Mouse (Mus musculus): Measurements from ENCODE around the gene Itgam. TPM values are rescaled to one million over a fixed set of nuclear protein-coding genes. Genes with fewer than 3 reads are reported as not detected.
"Not testable (repeated sequence)": the region's sequence is repeated elsewhere in the genome, so short reads cannot be mapped to it uniquely, and the experiment has no call there.

Gene Itgam
- 2.1 and 2.3 TPM in 2 replicates for polyA plus RNA-seq (2015; fragmentation: Nextera tagmentation; extraction: Ambion mirVana)

DNA sequence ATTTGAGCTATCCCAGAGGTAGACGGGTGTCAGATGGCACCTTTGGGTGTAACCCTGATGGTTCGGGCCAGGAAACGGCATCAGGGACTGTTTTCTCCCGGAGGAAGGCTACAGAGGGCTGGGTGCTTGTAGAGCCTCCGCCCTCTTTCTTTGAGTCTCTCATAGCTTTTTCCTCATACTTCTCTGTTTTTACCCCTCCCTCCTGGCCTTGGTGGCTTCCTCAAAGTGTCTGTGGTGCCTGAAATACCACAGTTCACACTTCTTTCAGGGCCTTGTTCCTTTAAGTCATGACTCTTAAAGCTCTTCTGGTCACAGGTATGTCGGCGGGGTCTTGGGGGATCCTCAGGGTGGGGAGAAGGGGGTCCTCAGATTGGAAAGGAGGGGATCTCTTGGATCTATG is at the start of gene Itgam, which contains the start of gene Gm49368:
Gene Itgam (plus strand): TSS at position 185 of the 400 bp plus-strand sequence.
Gene Gm49368 (plus strand): TSS at position 228 of the 400 bp plus-strand sequence.
- H3K9me3 ChIP-seq: no peaks in the 10 kb centered on the region
- no peak for ATAC-seq (ENCODE audit: insufficient number of reproducible peaks, low FRiP score, low TSS enrichment, low read depth)
- no peaks in the 10 kb centered on the region for H3K36me3 ChIP-seq
- WGBS: 80% methylated on average over 7 of the region's 7 CpGs
- no peaks in the 10 kb centered on the region for H3K27me3 ChIP-seq
- H3K9ac ChIP-seq: no peak within 1 kb of the TSS
- H3K4me1 ChIP-seq: no peaks in the 10 kb centered on the region
- no peak within 1 kb of the TSS for H3K4me2 ChIP-seq
- no peak within 1 kb of the TSS for H3K4me3 ChIP-seq
- no peak within 1 kb of the TSS for H3K27ac ChIP-seq

DNA sequence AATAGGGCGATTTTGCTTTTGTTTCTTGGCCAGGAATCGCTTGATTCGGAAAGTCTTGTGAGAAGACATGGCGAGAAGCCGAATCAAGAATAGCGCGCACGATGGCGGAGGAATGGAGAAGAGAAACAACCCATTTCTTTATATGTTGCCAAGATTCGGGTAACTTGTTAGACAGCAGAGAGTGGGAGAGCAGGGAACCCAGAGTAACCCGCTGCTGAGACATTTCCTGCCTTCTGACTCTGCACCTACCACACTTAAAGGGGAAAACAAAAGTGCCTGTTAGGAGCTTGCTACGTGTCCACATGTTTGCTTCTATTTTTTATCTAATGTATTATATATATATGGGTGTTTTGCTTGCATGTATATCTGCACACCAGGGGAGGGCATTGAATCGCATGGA is 49.3 kb upstream of the Itgam start:
- WGBS: 86% methylated on average over 13 of the region's 13 CpGs
- no peak overlapping the region for H3K4me3 ChIP-seq
- no peak overlapping the region for H3K9ac ChIP-seq
- no peak for ATAC-seq (ENCODE audit: insufficient number of reproducible peaks, low FRiP score, low TSS enrichment, low read depth)
- peaks cover 10% of the 10 kb centered on the region; the same call in 1 of the 2 replicates for H3K4me1 ChIP-seq
- no peaks in the 10 kb centered on the region for H3K9me3 ChIP-seq
- no peaks in the 10 kb centered on the region for H3K36me3 ChIP-seq
- no peak overlapping the region for H3K4me2 ChIP-seq
- peaks cover 10% of the 10 kb centered on the region for H3K27me3 ChIP-seq
- H3K27ac ChIP-seq: no peak overlapping the region

DNA sequence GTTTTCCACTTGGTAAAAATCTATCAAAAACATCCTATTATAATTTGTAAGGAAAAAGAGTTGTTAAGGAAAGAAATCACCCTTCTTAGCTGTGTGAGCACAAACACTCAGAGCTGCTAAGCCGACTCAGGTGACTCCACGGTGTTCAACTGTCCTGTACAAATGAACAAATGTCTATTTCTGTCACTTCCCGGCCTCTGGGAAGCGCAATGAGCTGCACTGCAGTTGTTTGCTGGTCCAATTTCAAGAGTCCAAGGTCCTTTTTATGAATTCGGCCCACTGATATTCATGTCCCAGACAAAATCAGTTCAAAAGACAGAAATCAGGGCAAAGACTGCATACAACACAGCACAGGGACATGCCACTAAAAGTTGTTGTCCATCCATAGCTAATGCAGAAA is 46.3 kb upstream of the Itgam start:
- H3K9ac ChIP-seq; H3K4me1 ChIP-seq; H3K36me3 ChIP-seq; H3K27ac ChIP-seq; H3K9me3 ChIP-seq; H3K4me3 ChIP-seq; H3K27me3 ChIP-seq; H3K4me2 ChIP-seq; ATAC-seq (ENCODE audit: insufficient number of reproducible peaks, low FRiP score, low TSS enrichment, low read depth): not testable (repeated sequence)
- WGBS: 80% methylated on average over 5 of the region's 5 CpGs

DNA sequence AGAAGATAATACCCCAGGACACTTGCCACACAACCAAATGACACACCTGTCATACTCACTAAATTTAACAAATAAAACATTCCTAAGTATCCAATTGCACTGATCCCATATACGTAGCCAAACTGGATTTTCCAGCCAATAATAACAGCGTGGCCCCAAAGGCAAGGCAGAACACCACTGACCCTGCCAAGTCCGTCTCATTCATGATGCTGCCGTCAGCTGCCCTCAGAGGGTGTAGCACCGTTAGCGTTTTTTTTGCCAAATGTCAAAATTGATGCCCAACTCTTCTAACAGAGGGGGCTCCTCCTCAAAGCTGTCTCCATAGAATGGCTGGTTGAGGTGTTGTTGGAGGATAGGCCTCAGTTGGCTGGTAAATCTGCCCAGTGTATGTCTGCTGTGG is 45.8 kb upstream of the Itgam start:
- no peak overlapping the region for H3K27ac ChIP-seq
- H3K4me1 ChIP-seq: 0 out of 2 replicates have a peak, but pooled peaks cover 5% of the 10 kb centered on the region
- H3K9ac ChIP-seq: no peak overlapping the region
- no peak overlapping the region for H3K4me2 ChIP-seq
- H3K4me3 ChIP-seq: no peak overlapping the region
- no peaks in the 10 kb centered on the region for H3K27me3 ChIP-seq
- H3K36me3 ChIP-seq: no peaks in the 10 kb centered on the region
- H3K9me3 ChIP-seq: no peaks in the 10 kb centered on the region
- WGBS: 61% methylated on average over 6 of the region's 6 CpGs
- ATAC-seq (ENCODE audit: insufficient number of reproducible peaks, low FRiP score, low TSS enrichment, low read depth): no peak

DNA sequence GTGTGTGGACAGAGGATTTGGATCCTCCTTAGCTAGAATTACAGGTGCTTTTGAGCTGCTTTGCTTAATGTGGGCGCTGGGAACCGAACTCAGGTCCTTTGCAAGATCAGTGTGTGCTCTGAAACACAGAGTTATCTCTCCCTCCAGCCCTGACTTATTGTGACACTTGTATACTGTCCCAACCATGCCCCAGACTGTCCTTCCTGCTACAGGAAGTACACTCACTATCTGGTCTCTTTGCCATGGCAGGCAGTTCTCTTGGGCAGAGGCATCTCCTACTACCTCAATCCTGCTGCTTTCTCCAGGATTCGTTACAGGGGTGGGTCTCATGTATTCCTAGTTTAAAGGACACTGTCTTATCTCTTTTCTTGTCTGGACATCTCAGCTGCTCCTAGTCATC is 44.2 kb upstream of the Itgam start:
- H3K9me3 ChIP-seq: no peaks in the 10 kb centered on the region
- H3K4me3 ChIP-seq: no peak overlapping the region
- H3K27me3 ChIP-seq: no peaks in the 10 kb centered on the region
- no peak for ATAC-seq (ENCODE audit: insufficient number of reproducible peaks, low FRiP score, low TSS enrichment, low read depth)
- 0 out of 2 replicates have a peak, but pooled peaks cover 5% of the 10 kb centered on the region for H3K4me1 ChIP-seq
- no peaks in the 10 kb centered on the region for H3K36me3 ChIP-seq
- H3K4me2 ChIP-seq: no peak overlapping the region
- WGBS: 89% methylated on average over 3 of the region's 3 CpGs
- no peak overlapping the region for H3K27ac ChIP-seq
- H3K9ac ChIP-seq: no peak overlapping the region

DNA sequence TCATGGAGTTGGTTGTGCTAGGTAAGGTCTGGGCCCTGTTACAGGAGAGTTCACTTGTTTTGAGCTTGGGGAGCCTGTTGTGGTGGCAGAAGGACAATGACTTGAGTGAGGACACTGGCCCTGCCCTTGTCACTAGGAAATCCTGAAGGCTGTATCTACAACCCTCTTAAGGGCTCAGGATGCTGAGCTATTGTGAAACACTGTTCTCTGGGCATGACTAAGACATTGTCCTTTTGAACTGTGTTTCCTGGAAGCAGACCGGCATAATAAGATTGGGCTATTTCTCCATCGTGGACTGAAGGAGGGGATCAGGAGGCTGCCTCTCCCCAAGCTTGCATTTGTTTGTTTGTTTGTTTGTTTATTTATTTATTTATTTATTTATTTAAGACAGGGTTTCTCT is 43.3 kb upstream of the Itgam start:
- ATAC-seq (ENCODE audit: insufficient number of reproducible peaks, low FRiP score, low TSS enrichment, low read depth): no peak
- Histone ChIP-seq H3K9ac (no peak overlapping the region), H3K4me2 (no peak overlapping the region), H3K36me3 (no peaks in the 10 kb centered on the region), H3K27me3 (no peaks in the 10 kb centered on the region), H3K27ac (no peak overlapping the region), H3K4me1 (0 out of 2 replicates have a peak, but pooled peaks cover 5% of the 10 kb centered on the region), H3K9me3 (no peaks in the 10 kb centered on the region), H3K4me3 (no peak overlapping the region)
- WGBS: 83% methylated on average over 2 of the region's 2 CpGs

DNA sequence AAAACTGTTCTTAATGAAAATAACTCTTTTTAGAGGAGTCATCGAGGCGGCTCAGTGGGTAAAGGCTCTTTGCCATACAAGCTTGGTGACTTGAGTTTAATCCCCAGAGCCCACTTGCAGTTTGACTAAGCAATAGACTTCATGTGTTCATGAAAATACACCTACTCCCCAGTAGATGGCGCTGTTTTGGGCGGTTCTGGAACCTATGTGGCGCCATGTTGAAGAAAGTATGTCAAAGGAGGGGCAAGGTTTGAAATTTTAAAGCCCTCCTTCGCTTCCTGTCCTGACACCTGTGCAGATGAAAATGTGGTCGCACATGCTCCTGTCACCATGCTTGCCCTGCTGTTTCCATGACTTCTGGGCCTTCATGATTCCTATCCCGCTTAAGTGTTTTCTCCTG is 39.5 kb upstream of the Itgam start:
- H3K9me3 ChIP-seq: no peaks in the 10 kb centered on the region
- H3K4me1 ChIP-seq: no peaks in the 10 kb centered on the region
- H3K4me2 ChIP-seq: no peak overlapping the region
- H3K27me3 ChIP-seq: no peaks in the 10 kb centered on the region
- H3K4me3 ChIP-seq: no peak overlapping the region
- 65% methylated on average over 8 of the region's 8 CpGs for WGBS
- no peak overlapping the region for H3K9ac ChIP-seq
- no peaks in the 10 kb centered on the region for H3K36me3 ChIP-seq
- no peak for ATAC-seq (ENCODE audit: insufficient number of reproducible peaks, low FRiP score, low TSS enrichment, low read depth)
- no peak overlapping the region for H3K27ac ChIP-seq

DNA sequence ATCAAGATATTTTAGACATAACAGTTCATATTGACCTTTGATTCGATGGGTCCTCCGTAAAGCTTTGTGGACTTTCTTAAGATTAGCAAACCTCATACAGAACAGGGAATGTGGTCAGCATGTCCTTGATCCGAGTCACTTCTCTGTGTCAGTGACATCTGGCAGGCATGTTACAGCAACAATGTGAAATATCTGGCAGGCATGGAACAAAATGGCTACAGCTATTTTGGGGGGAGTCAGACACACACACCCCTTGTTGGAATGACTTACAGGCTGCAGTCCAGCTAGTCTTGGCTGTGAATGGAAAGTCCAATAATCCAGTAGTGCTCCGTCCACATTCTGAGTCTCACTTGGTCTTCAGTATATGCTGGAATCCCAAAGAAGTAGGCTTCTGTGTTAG is 38.9 kb upstream of the Itgam start:
- 85% methylated on average over 4 of the region's 4 CpGs for WGBS
- Histone ChIP-seq H3K9ac (no peak overlapping the region), H3K4me1 (no peaks in the 10 kb centered on the region), H3K4me2 (no peak overlapping the region), H3K27me3 (no peaks in the 10 kb centered on the region), H3K27ac (no peak overlapping the region), H3K9me3 (no peaks in the 10 kb centered on the region), H3K4me3 (no peak overlapping the region), H3K36me3 (no peaks in the 10 kb centered on the region)
- no peak for ATAC-seq (ENCODE audit: insufficient number of reproducible peaks, low FRiP score, low TSS enrichment, low read depth)

DNA sequence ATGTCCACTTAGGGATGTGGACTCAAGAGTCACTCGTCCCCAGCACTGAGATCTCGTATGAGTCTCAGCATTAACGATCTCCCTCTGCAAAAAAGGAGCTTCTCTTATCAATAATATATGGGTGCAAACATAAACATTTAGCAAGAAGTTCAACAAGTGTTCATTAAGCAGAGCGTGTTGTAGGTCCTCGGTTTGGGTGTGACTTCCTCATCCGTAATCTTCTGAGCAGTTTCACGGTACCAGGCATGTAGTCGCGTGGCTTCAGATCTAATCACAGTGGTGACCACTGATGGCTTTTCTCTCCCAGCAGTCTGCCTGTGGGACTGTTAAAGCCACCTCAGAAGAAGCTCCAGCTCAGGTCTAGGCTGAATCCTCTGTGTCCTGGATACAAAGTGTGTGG is 38.1 kb upstream of the Itgam start:
- no peak for ATAC-seq (ENCODE audit: insufficient number of reproducible peaks, low FRiP score, low TSS enrichment, low read depth)
- Histone ChIP-seq H3K27ac (no peak overlapping the region), H3K36me3 (no peaks in the 10 kb centered on the region), H3K9ac (no peak overlapping the region), H3K4me1 (no peaks in the 10 kb centered on the region), H3K4me2 (no peak overlapping the region), H3K27me3 (no peaks in the 10 kb centered on the region), H3K4me3 (no peak overlapping the region), H3K9me3 (no peaks in the 10 kb centered on the region)
- WGBS: 89% methylated on average over 9 of the region's 9 CpGs

DNA sequence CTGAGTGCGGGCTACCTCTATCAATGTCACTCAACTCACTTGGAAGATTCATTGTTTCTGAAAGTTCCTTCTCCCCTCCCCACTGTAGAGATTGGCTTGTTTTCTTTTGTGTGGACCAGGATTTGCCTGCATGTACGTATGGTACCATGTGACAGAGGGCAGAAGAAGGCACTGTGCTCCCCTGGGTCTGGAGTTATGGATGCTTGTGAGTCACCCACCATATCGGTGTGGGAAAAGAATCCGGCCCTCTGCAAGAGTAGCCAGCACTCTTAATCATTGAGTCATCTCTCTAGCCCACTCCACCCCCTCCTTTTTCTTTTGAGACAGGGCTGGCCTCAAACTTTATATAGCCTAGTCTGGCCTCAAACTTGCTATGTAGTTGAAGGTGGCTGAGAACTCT is 37.5 kb upstream of the Itgam start:
- no peak overlapping the region for H3K9ac ChIP-seq
- H3K27ac ChIP-seq: no peak overlapping the region
- H3K4me3 ChIP-seq: no peak overlapping the region
- no peaks in the 10 kb centered on the region for H3K4me1 ChIP-seq
- no peak for ATAC-seq (ENCODE audit: insufficient number of reproducible peaks, low FRiP score, low TSS enrichment, low read depth)
- 72% methylated on average over 4 of the region's 4 CpGs for WGBS
- H3K4me2 ChIP-seq: no peak overlapping the region
- no peaks in the 10 kb centered on the region for H3K36me3 ChIP-seq
- H3K9me3 ChIP-seq: no peaks in the 10 kb centered on the region
- no peaks in the 10 kb centered on the region for H3K27me3 ChIP-seq

DNA sequence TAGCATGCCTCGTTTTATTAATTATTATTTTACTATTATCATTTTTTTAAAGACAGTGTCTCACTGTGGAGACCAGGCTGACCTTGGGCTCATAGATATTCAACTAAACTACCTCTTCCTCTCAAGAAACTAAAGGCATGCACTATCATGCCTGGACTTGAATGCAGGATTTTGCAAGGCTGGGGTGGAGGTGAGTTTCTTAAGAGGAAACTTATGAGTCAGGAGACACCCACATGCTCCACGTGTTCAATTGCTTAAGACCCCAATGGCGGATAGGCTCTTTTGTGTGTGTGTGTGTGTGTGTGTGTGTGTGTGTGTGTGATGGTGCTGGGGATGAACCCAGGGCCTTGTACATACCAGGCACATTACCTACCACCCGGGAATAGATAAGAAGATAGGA is 37.1 kb upstream of the Itgam start:
- WGBS: 76% methylated on average over 4 of the region's 4 CpGs
- no peaks in the 10 kb centered on the region for H3K4me1 ChIP-seq
- H3K4me3 ChIP-seq: no peak overlapping the region
- H3K27me3 ChIP-seq: no peaks in the 10 kb centered on the region
- no peak overlapping the region for H3K27ac ChIP-seq
- H3K9me3 ChIP-seq: no peaks in the 10 kb centered on the region
- H3K36me3 ChIP-seq: no peaks in the 10 kb centered on the region
- no peak overlapping the region for H3K4me2 ChIP-seq
- no peak overlapping the region for H3K9ac ChIP-seq
- no peak for ATAC-seq (ENCODE audit: insufficient number of reproducible peaks, low FRiP score, low TSS enrichment, low read depth)

DNA sequence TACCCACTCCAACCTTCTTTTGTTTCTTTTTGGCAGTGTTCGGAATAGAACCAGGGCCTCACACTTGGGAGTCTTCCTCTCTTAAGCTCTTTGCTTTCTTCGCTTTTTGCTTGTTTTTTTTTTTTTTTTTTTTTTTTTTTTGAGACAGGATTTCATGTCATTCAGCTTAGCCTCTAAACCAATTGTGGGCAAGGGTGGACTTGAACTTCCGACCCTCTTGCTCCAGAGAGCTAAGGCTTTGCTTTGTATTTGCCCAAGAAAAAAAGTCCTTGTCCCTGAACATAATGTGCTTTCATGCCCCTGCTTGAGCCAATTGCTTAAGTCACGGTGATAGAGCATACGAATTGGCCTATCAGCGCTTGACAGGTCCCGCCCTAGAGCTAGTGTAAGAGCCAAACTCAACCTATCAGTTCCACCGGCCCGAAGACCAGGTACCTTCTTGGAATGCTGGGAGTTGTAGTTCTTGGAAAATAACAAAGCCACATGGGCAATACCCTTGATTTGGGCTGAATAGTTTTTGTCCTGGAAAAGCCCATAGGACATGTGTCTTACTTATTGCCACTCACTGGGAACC is 30.9 kb upstream of the Itgam start:
- Histone ChIP-seq H3K9me3 (no peaks in the 10 kb centered on the region), H3K36me3 (no peaks in the 10 kb centered on the region), H3K4me1 (no peaks in the 10 kb centered on the region), H3K27ac (no peak overlapping the region), H3K4me2 (no peak overlapping the region), H3K27me3 (no peaks in the 10 kb centered on the region), H3K9ac (no peak overlapping the region), H3K4me3 (no peak overlapping the region)
- ATAC-seq (ENCODE audit: insufficient number of reproducible peaks, low FRiP score, low TSS enrichment, low read depth): no peak
- 41% methylated on average over 9 of the region's 9 CpGs for WGBS
